Mouse (Mus musculus): ENCODE measurements around the gene Fam219b. TPM values are rescaled to one million over a fixed set of nuclear protein-coding genes. Genes with fewer than 3 reads are reported as not detected.

The Fam219b gene
- polyA plus RNA-seq (2016; fragmentation: Nextera tagmentation; extraction: Ambion mirVana): 17.7 and 18.3 TPM in 2 replicates

GRCm38 (mm10) chr9:57537044-57537727 is at the start of gene Fam219b:
Fam219b (plus strand) TSS chr9:57537528.
- H3K4me1 ChIP-seq: peaks cover 24% of the 10 kb centered on the region

GRCm38 (mm10) chr9:57487807-57488206 is 49.5 kb upstream of the Fam219b start:
- WGBS: 77% methylated on average over 7 of the region's 7 CpGs
- Histone ChIP-seq H3K36me3 (no peaks in the 10 kb centered on the region), H3K27ac (no peak overlapping the region), H3K9me3 (replicated peaks) (no peaks in the 10 kb centered on the region), H3K4me3 (no peak overlapping the region), H3K4me1 (no peaks in the 10 kb centered on the region), H3K27me3 (ENCODE audit: low read depth, poor library complexity, severe bottlenecking) (no peaks in the 10 kb centered on the region)
- DNase-seq (ENCODE audit: low spot score): no peak

More at GRCm38 (mm10) chr9:57537044-57537727, at the start of gene Fam219b:
- Histone ChIP-seq H3K27me3 (ENCODE audit: low read depth, poor library complexity, severe bottlenecking) (no peaks in the 10 kb centered on the region), H3K4me3 (peak within 1 kb of the TSS; percentile 88), H3K36me3 (peaks cover 66% of the 10 kb centered on the region), H3K27ac (peak within 1 kb of the TSS; percentile 93), H3K9me3 (replicated peaks) (no peaks in the 10 kb centered on the region)
- DNase-seq (ENCODE audit: low spot score): peak; percentile 91
- WGBS: 3% methylated on average over 45 of the region's 45 CpGs

GRCm38 (mm10) chr9:57493532-57493931 is 43.8 kb upstream of the Fam219b start:
- 0 out of 2 replicates have a peak, but pooled peaks cover 5% of the 10 kb centered on the region for H3K27me3 ChIP-seq (ENCODE audit: low read depth, poor library complexity, severe bottlenecking)
- no peaks in the 10 kb centered on the region for H3K36me3 ChIP-seq
- no peak for DNase-seq (ENCODE audit: low spot score)
- H3K27ac ChIP-seq: no peak overlapping the region
- H3K4me1 ChIP-seq: no peaks in the 10 kb centered on the region
- WGBS: 89% methylated on average over 2 of the region's 2 CpGs
- H3K9me3 ChIP-seq (replicated peaks): no peaks in the 10 kb centered on the region
- no peak overlapping the region for H3K4me3 ChIP-seq

- H3K4me1 ChIP-seq: no peaks in the 10 kb centered on the region
- no peak overlapping the region for H3K4me3 ChIP-seq
- no peaks in the 10 kb centered on the region for H3K9me3 ChIP-seq (replicated peaks)
- no peak for DNase-seq (ENCODE audit: low spot score)
- peaks cover 19% of the 10 kb centered on the region for H3K27me3 ChIP-seq (ENCODE audit: low read depth, poor library complexity, severe bottlenecking)
- H3K27ac ChIP-seq: no peak overlapping the region
- no peaks in the 10 kb centered on the region for H3K36me3 ChIP-seq
Observed at GRCm38 (mm10) chr9:57494970-57495369, 42.4 kb upstream of the Fam219b start.

- no peak overlapping the region for H3K4me3 ChIP-seq
- H3K27me3 ChIP-seq (ENCODE audit: low read depth, poor library complexity, severe bottlenecking): peaks cover 42% of the 10 kb centered on the region
- H3K9me3 ChIP-seq (replicated peaks): no peaks in the 10 kb centered on the region
- H3K36me3 ChIP-seq: no peaks in the 10 kb centered on the region
- H3K4me1 ChIP-seq: peaks cover 10% of the 10 kb centered on the region
- no peak overlapping the region for H3K27ac ChIP-seq
- no peak for DNase-seq (ENCODE audit: low spot score)
- 86% methylated on average over 5 of the region's 5 CpGs for WGBS
Observed at GRCm38 (mm10) chr9:57497236-57497635, 40.1 kb upstream of the Fam219b start.

- Histone ChIP-seq H3K27me3 (ENCODE audit: low read depth, poor library complexity, severe bottlenecking) (peaks cover 55% of the 10 kb centered on the region), H3K4me1 (peaks cover 22% of the 10 kb centered on the region), H3K27ac (no peak overlapping the region), H3K36me3 (no peaks in the 10 kb centered on the region), H3K9me3 (replicated peaks) (no peaks in the 10 kb centered on the region), H3K4me3 (no peak overlapping the region)
- DNase-seq (ENCODE audit: low spot score): no peak
- 66% methylated on average over 7 of the region's 7 CpGs for WGBS
Observed at GRCm38 (mm10) chr9:57498536-57498935, 38.8 kb upstream of the Fam219b start.

- WGBS: 9% methylated on average over 13 of the region's 13 CpGs
- Histone ChIP-seq H3K4me3 (no peak overlapping the region), H3K36me3 (no peaks in the 10 kb centered on the region), H3K27me3 (ENCODE audit: low read depth, poor library complexity, severe bottlenecking) (peaks cover 84% of the 10 kb centered on the region), H3K9me3 (replicated peaks) (no peaks in the 10 kb centered on the region), H3K27ac (no peak overlapping the region), H3K4me1 (peaks cover 38% of the 10 kb centered on the region)
- DNase-seq (ENCODE audit: low spot score): no peak
Observed at GRCm38 (mm10) chr9:57501452-57501851, 35.9 kb upstream of the Fam219b start.

- DNase-seq (ENCODE audit: low spot score): peak; percentile 49
- H3K4me3 ChIP-seq: peak overlapping the region; percentile 34
- H3K9me3 ChIP-seq (replicated peaks): no peaks in the 10 kb centered on the region
- no peak overlapping the region for H3K27ac ChIP-seq
- WGBS: 1% methylated on average over 20 of the region's 20 CpGs
- H3K4me1 ChIP-seq: peaks cover 38% of the 10 kb centered on the region
- peaks cover 88% of the 10 kb centered on the region for H3K27me3 ChIP-seq (ENCODE audit: low read depth, poor library complexity, severe bottlenecking)
- no peaks in the 10 kb centered on the region for H3K36me3 ChIP-seq
Observed at GRCm38 (mm10) chr9:57501861-57502260, 35.5 kb upstream of the Fam219b start.

GRCm38 (mm10) chr9:57502911-57503621 is 34.3 kb upstream of the Fam219b start:
- WGBS: 3% methylated on average over 23 of the region's 23 CpGs
- H3K27me3 ChIP-seq (ENCODE audit: low read depth, poor library complexity, severe bottlenecking): peaks cover 93% of the 10 kb centered on the region
- DNase-seq (ENCODE audit: low spot score): peak; percentile 61
- H3K9me3 ChIP-seq (replicated peaks): no peaks in the 10 kb centered on the region
- peak overlapping the region; percentile 57 for H3K4me3 ChIP-seq
- peaks cover 38% of the 10 kb centered on the region for H3K4me1 ChIP-seq
- no peaks in the 10 kb centered on the region for H3K36me3 ChIP-seq
- H3K27ac ChIP-seq: no peak overlapping the region

GRCm38 (mm10) chr9:57503622-57504380 is 33.5 kb upstream of the Fam219b start, which contains the start of gene Rpp25:
Rpp25 (plus strand) TSS chr9:57504026.
- peak within 1 kb of the TSS; percentile 57 for H3K4me3 ChIP-seq
- H3K4me1 ChIP-seq: peaks cover 38% of the 10 kb centered on the region
- H3K36me3 ChIP-seq: no peaks in the 10 kb centered on the region
- peaks cover 86% of the 10 kb centered on the region for H3K27me3 ChIP-seq (ENCODE audit: low read depth, poor library complexity, severe bottlenecking)
- no peaks in the 10 kb centered on the region for H3K9me3 ChIP-seq (replicated peaks)
- peak; percentile 70 for DNase-seq (ENCODE audit: low spot score)
- under 1% methylated on average over 46 of the region's 46 CpGs for WGBS
- H3K27ac ChIP-seq: 0 out of 2 replicates have a peak within 1 kb of the TSS, but pooled peaks have one; percentile 10

- Histone ChIP-seq H3K4me1 (peaks cover 38% of the 10 kb centered on the region), H3K27ac (0 out of 2 replicates have a peak overlapping the region, but pooled peaks have one; percentile 10)
Observed at GRCm38 (mm10) chr9:57504381-57504700, 33.0 kb upstream of the Fam219b start.

GRCm38 (mm10) chr9:57504891-57505290 is 32.4 kb upstream of the Fam219b start:
- H3K4me1 ChIP-seq: peaks cover 38% of the 10 kb centered on the region
- 58% methylated on average over 10 of the region's 10 CpGs for WGBS
- H3K9me3 ChIP-seq (replicated peaks): no peaks in the 10 kb centered on the region
- H3K27me3 ChIP-seq (ENCODE audit: low read depth, poor library complexity, severe bottlenecking): peaks cover 75% of the 10 kb centered on the region
- H3K4me3 ChIP-seq: peak overlapping the region; percentile 57; the same call in 1 of the 2 replicates
- DNase-seq (ENCODE audit: low spot score): peak; percentile 37
- no peak overlapping the region for H3K27ac ChIP-seq
- no peaks in the 10 kb centered on the region for H3K36me3 ChIP-seq

More at GRCm38 (mm10) chr9:57504381-57504700, 33.0 kb upstream of the Fam219b start:
- no peaks in the 10 kb centered on the region for H3K9me3 ChIP-seq (replicated peaks)
- WGBS: 1% methylated on average over 34 of the region's 34 CpGs
- peak; percentile 74 for DNase-seq (ENCODE audit: low spot score)
- H3K4me3 ChIP-seq: peak overlapping the region; percentile 57
- peaks cover 80% of the 10 kb centered on the region for H3K27me3 ChIP-seq (ENCODE audit: low read depth, poor library complexity, severe bottlenecking)
- no peaks in the 10 kb centered on the region for H3K36me3 ChIP-seq

All from limb, embryonic 10.5 days (tissue).